ENCODE assay signal across 22 mouse cellular contexts in genomic region chr9:14563351-14563750, GRCm38 (mm10).
DNase-seq lines count a peak whose midpoint lies in the region; ATAC-seq and TF ChIP-seq lines count a peak whose summit lies in the region.
"Had no signal": no experiment of that assay in that cellular context is flagged by ENCODE, and none has a peak within 500 bp of the region (broad histone marks: within the 10 kb centered on the region; RNA-seq: fewer than 3 reads in every experiment).

No protein-coding gene starts in this region.

- no peak for TF ChIP-seq RAD21 in MEL (IDR thresholded peaks at IDR 0.05; ENCODE audit: low read depth, low read length)

- no peak overlapping the region for H3K4me2 ChIP-seq in forebrain, embryonic 14.5 days (ENCODE audit: low read length)
- H3K4me2 ChIP-seq: embryonic facial prominence, embryonic 12.5 days; embryonic facial prominence, embryonic 15.5 days; forebrain, embryonic 15.5 days; heart, embryonic 11.5 days; hindbrain, embryonic 13.5 days; intestine, embryonic 15.5 days had no signal

- H3K9me3 ChIP-seq in MEL (replicated peaks; ENCODE audit: insufficient read depth, low read length) = no peaks in the 10 kb centered on the region
- no peaks in the 10 kb centered on the region for H3K9me3 ChIP-seq in forebrain, embryonic 14.5 days (replicated peaks; ENCODE audit: control insufficient read depth, low read length)
- H3K9me3 ChIP-seq: embryonic facial prominence, embryonic 12.5 days; embryonic facial prominence, embryonic 15.5 days; forebrain, embryonic 15.5 days; hindbrain, embryonic 10.5 days; hindbrain, embryonic 13.5 days; intestine, embryonic 15.5 days had no signal

- peaks cover 14 to 30% of the 10 kb centered on the region in 2 experiments for H3K4me1 ChIP-seq in MEL (ENCODE audit: control insufficient read depth in 1 of 2, insufficient read depth in 2 of 2, low read length in 2 of 2)
- H3K4me1 ChIP-seq in forebrain, embryonic 14.5 days (ENCODE audit: control insufficient read depth, insufficient read depth, low read length) = no peaks in the 10 kb centered on the region
- H3K4me1 ChIP-seq: embryonic facial prominence, embryonic 12.5 days; forebrain, embryonic 15.5 days; hindbrain, embryonic 13.5 days had no signal

- no peak overlapping the region for H3K9ac ChIP-seq in MEL (ENCODE audit: control insufficient read depth, low read depth, low read length, poor library complexity, severe bottlenecking)
- H3K9ac ChIP-seq in forebrain, embryonic 14.5 days (ENCODE audit: low read length) = no peak overlapping the region
- H3K9ac ChIP-seq: embryonic facial prominence, embryonic 12.5 days; embryonic facial prominence, embryonic 15.5 days; forebrain, embryonic 15.5 days; hindbrain, embryonic 13.5 days; intestine, embryonic 15.5 days had no signal

- ATAC-seq in forebrain, embryonic 14.5 days = no peak
- ATAC-seq: forebrain, embryonic 15.5 days; hindbrain, embryonic 16.5 days; intestine, embryonic 15.5 days; Patski had no signal

- H3K79me2 ChIP-seq in MEL (ENCODE audit: control insufficient read depth, insufficient read depth, low read length, poor library complexity) = no peaks in the 10 kb centered on the region

- H3K27me3 ChIP-seq in MEL (ENCODE audit: control insufficient read depth in 1 of 2, insufficient read depth in 2 of 2, low read length in 2 of 2) = no peaks in the 10 kb centered on the region
- H3K27me3 ChIP-seq in forebrain, embryonic 14.5 days (replicated peaks; ENCODE audit: control insufficient read depth, insufficient read depth, low read length) = no peaks in the 10 kb centered on the region
- H3K27me3 ChIP-seq: embryonic facial prominence, embryonic 12.5 days; embryonic facial prominence, embryonic 15.5 days; forebrain, embryonic 15.5 days; hindbrain, embryonic 13.5 days; intestine, embryonic 15.5 days; Patski had no signal

- H3K27ac ChIP-seq in MEL (ENCODE audit: control insufficient read depth, low read depth, low read length) = no peak overlapping the region
- no peak overlapping the region for H3K27ac ChIP-seq in forebrain, embryonic 14.5 days (ENCODE audit: low read depth, low read length)
- H3K27ac ChIP-seq: embryonic facial prominence, embryonic 12.5 days; embryonic facial prominence, embryonic 15.5 days; forebrain, embryonic 15.5 days; hindbrain, embryonic 10.5 days; hindbrain, embryonic 13.5 days; intestine, embryonic 15.5 days had no signal

- WGBS in forebrain, embryonic 14.5 days = 92% methylated on average over 7 of the region's 7 CpGs

- no peak overlapping the region for H3K4me3 ChIP-seq in MEL (ENCODE audit: control insufficient read depth in 1 of 2, insufficient read depth in 1 of 2, low read depth in 2 of 2, low read length in 2 of 2)
- H3K4me3 ChIP-seq in forebrain, embryonic 14.5 days (ENCODE audit: low read depth, low read length) = no peak overlapping the region
- H3K4me3 ChIP-seq: embryonic facial prominence, embryonic 12.5 days; embryonic facial prominence, embryonic 15.5 days; forebrain, embryonic 15.5 days; hindbrain, embryonic 10.5 days; hindbrain, embryonic 13.5 days; intestine, embryonic 15.5 days had no signal

- peaks cover 0 to 22% of the 10 kb centered on the region in 2 experiments; a peak in 2 of 4 replicates for H3K36me3 ChIP-seq in MEL (ENCODE audit: control insufficient read depth in 1 of 2, insufficient read depth in 2 of 2, low read length in 2 of 2)
- peaks cover 56% of the 10 kb centered on the region for H3K36me3 ChIP-seq in forebrain, embryonic 14.5 days (ENCODE audit: control insufficient read depth, insufficient read depth, low read length)

- intact Hi-C loops in gastrocnemius, postnatal 14 days (cut with DNase I; ENCODE audit: low total_unique reads) = no loop called here

- peak; percentile 74 for DNase-seq in gastrocnemius, adult 18-20 months (ENCODE audit: low spot score)
- no peak for DNase-seq in gastrocnemius, postnatal 4 days (ENCODE audit: low spot score in 2 of 2)
- peak; percentile 38 for DNase-seq in MEL (ENCODE audit: low read depth, low spot score)
- peak; percentile 59 for DNase-seq in gastrocnemius, postnatal 14 days
- DNase-seq in cerebellum, postnatal 4 days (ENCODE audit: low spot score in 2 of 2) = no peak
- DNase-seq in forebrain, embryonic 14.5 days (ENCODE audit: low spot score) = no peak
- DNase-seq: adrenal gland, postnatal 10 days; adrenal gland, postnatal 36 days; cerebellum, adult 18-20 months; cerebellum, adult 9-10 months; cerebellum, postnatal 14 days; heart, postnatal 36 days; kidney, adult 18-20 months had no signal

- TF ChIP-seq EP300 in MEL (IDR thresholded peaks at IDR 0.05; ENCODE audit: low read depth in 1 of 2, low read length in 2 of 2) = peak in 1 of 2 experiments; percentile 63; a peak in 2 of 4 replicates

- TF ChIP-seq CTCF in MEL (IDR thresholded peaks at IDR 0.05 in 2 of 3, conservative IDR thresholded peaks at IDR 0.05 in 1 of 3; ENCODE audit: control insufficient read depth in 1 of 3, insufficient read depth in 1 of 3, low read depth in 2 of 3, low read length in 3 of 3, poor library complexity in 1 of 3, severe bottlenecking in 1 of 3) = no peak

- TF ChIP-seq POLR2A in MEL (IDR thresholded peaks at IDR 0.05; ENCODE audit: control insufficient read depth in 1 of 2, insufficient read depth in 1 of 2, low read depth in 1 of 2, low read length in 2 of 2, poor library complexity in 1 of 2) = 0 out of 4 replicates have a peak, but pooled peaks of 1 of the 2 experiments have one; percentile 11

TF ChIP-seq in MEL, 35 proteins besides CTCF, POLR2A, EP300 and RAD21:
- TF ChIP-seq SIN3A (IDR thresholded peaks at IDR 0.05; ENCODE audit: low read length) (no peak; the same call in 1 of the 2 replicates), ETS1 (IDR thresholded peaks at IDR 0.05; ENCODE audit: low read depth, low read length) (peak; percentile 74), CHD2 (IDR thresholded peaks at IDR 0.05; ENCODE audit: low read length) (no peak), GABPA (IDR thresholded peaks at IDR 0.05; ENCODE audit: low read depth, low read length) (0 out of 2 replicates have a peak, but pooled peaks have one; percentile 37), NRF1 (IDR thresholded peaks at IDR 0.05; ENCODE audit: insufficient read depth, low read depth, low read length, poor library complexity, severe bottlenecking) (no peak), NELFE (IDR thresholded peaks at IDR 0.05; ENCODE audit: low read depth, low read length) (no peak), ZMIZ1 (IDR thresholded peaks at IDR 0.05; ENCODE audit: low read depth, low read length) (no peak), RCOR1 (IDR thresholded peaks at IDR 0.05; ENCODE audit: low read depth, low read length) (no peak), USF2 (IDR thresholded peaks at IDR 0.05; ENCODE audit: borderline replicate concordance in 1 of 2, insufficient read depth in 1 of 2, low read depth in 1 of 2, low read length in 2 of 2) (no peak), TCF12 (IDR thresholded peaks at IDR 0.05; ENCODE audit: low read depth, low read length) (peak; percentile 73; the same call in 1 of the 2 replicates), E2F4 (IDR thresholded peaks at IDR 0.05; ENCODE audit: borderline replicate concordance, low read depth, low read length) (no peak), ZC3H11A (IDR thresholded peaks at IDR 0.05; ENCODE audit: low read depth, low read length) (no peak), USF1 (IDR thresholded peaks at IDR 0.05; ENCODE audit: low read depth, low read length) (no peak), SMC3 (IDR thresholded peaks at IDR 0.05; ENCODE audit: low read depth, low read length) (no peak), JUND (IDR thresholded peaks at IDR 0.05; ENCODE audit: low read depth, low read length) (no peak), BHLHE40 (IDR thresholded peaks at IDR 0.05; ENCODE audit: borderline replicate concordance, low read depth, low read length) (no peak), HCFC1 (IDR thresholded peaks at IDR 0.05; ENCODE audit: low read depth, low read length) (no peak), TBP (IDR thresholded peaks at IDR 0.05; ENCODE audit: low read depth, low read length) (no peak), MAZ (IDR thresholded peaks at IDR 0.05; ENCODE audit: low read depth, low read length) (no peak), CHD1 (IDR thresholded peaks at IDR 0.05; ENCODE audit: low read depth, low read length) (no peak), POLR2AphosphoS2 (IDR thresholded peaks at IDR 0.05; ENCODE audit: low read length) (no peak), MXI1 (IDR thresholded peaks at IDR 0.05; ENCODE audit: low read depth, low read length) (no peak), ELF1 (IDR thresholded peaks at IDR 0.05; ENCODE audit: low read depth, low read length) (no peak), MAX (IDR thresholded peaks at IDR 0.05; ENCODE audit: low read length) (0 out of 2 replicates have a peak, but pooled peaks have one; percentile 24), GATA1 (IDR thresholded peaks at IDR 0.05; ENCODE audit: low read depth, low read length) (no peak), MEF2A (IDR thresholded peaks at IDR 0.05; ENCODE audit: extremely low read depth, insufficient replicate concordance, low read depth, low read length, poor library complexity, severe bottlenecking) (no peak), MYC (IDR thresholded peaks at IDR 0.05; ENCODE audit: low read depth, low read length) (no peak), POLR2AphosphoS5 (IDR thresholded peaks at IDR 0.05; ENCODE audit: borderline replicate concordance, low read depth, low read length) (no peak), MYB (IDR thresholded peaks at IDR 0.05; ENCODE audit: low read depth, low read length) (no peak), ZKSCAN1 (IDR thresholded peaks at IDR 0.05; ENCODE audit: low read depth, low read length) (no peak), TAL1 (IDR thresholded peaks at IDR 0.05; ENCODE audit: low read length) (no peak), UBTF (IDR thresholded peaks at IDR 0.05; ENCODE audit: borderline replicate concordance, insufficient read depth, low read depth, low read length) (no peak), KAT2A (conservative IDR thresholded peaks at IDR 0.05; ENCODE audit: low read depth, low read length) (no peak), MAFK (IDR thresholded peaks at IDR 0.05; ENCODE audit: borderline replicate concordance, low read depth, low read length) (0 out of 2 replicates have a peak, but pooled peaks have one; percentile 27)

Comparison
In these comparisons a context has a peak if more than half of its experiments do, and no peak if none do; other contexts are left out.
1. DNase-seq: peak in gastrocnemius, adult 18-20 months (single experiment), MEL (single experiment) and gastrocnemius, postnatal 14 days (single experiment); none in gastrocnemius, postnatal 4 days (0 of 2), cerebellum, postnatal 4 days (0 of 2) and forebrain, embryonic 14.5 days (single experiment).